Mouse (Mus musculus): ENCODE measurements around the gene Vmn1r61. TPM values are rescaled to one million over a fixed set of nuclear protein-coding genes. Genes with fewer than 3 reads are reported as not detected.

Gene Vmn1r61
- not detected in 2 replicates for polyA plus RNA-seq (2015; fragmentation: Nextera tagmentation; extraction: Ambion mirVana)

GRCm38 (mm10) chr7:5613195-5613594 is at the start of gene Vmn1r61:
Vmn1r61 (minus strand) TSS chr7:5613295.
- H3K27ac ChIP-seq = no peak within 1 kb of the TSS
- no peak within 1 kb of the TSS for H3K4me2 ChIP-seq
- no peak within 1 kb of the TSS for H3K9ac ChIP-seq
- no peaks in the 10 kb centered on the region for H3K4me1 ChIP-seq
- no peak within 1 kb of the TSS for H3K4me3 ChIP-seq
- no peaks in the 10 kb centered on the region for H3K9me3 ChIP-seq
- ATAC-seq (ENCODE audit: insufficient number of reproducible peaks, low FRiP score, low TSS enrichment, low read depth) = no peak
- no peaks in the 10 kb centered on the region for H3K27me3 ChIP-seq
- no peaks in the 10 kb centered on the region for H3K36me3 ChIP-seq

Other genes with a start within 250 kb of the Vmn1r61 start
- not detected in 2 replicates for gene Vmn1r58, start 199.9 kb downstream of the Vmn1r61 start, polyA plus RNA-seq (2015; fragmentation: Nextera tagmentation; extraction: Ambion mirVana)
- not detected in 2 replicates for gene Vmn1r59, start 156.5 kb downstream of the Vmn1r61 start, polyA plus RNA-seq (2015; fragmentation: Nextera tagmentation; extraction: Ambion mirVana)
- gene Vmn2r28, start 119.3 kb downstream of the Vmn1r61 start, polyA plus RNA-seq (2015; fragmentation: Nextera tagmentation; extraction: Ambion mirVana) = not detected in 2 replicates
- gene Vmn1r60, start 66.0 kb downstream of the Vmn1r61 start, polyA plus RNA-seq (2015; fragmentation: Nextera tagmentation; extraction: Ambion mirVana) = not detected in 2 replicates
- gene Vmn1r62, start 60.3 kb upstream of the Vmn1r61 start, polyA plus RNA-seq (2015; fragmentation: Nextera tagmentation; extraction: Ambion mirVana) = not detected in 2 replicates
- gene Vmn1r63, start 192.2 kb upstream of the Vmn1r61 start, polyA plus RNA-seq (2015; fragmentation: Nextera tagmentation; extraction: Ambion mirVana) = not detected in 2 replicates

All from limb, embryonic 15.5 days (tissue).